Mouse (Mus musculus): ENCODE results near the gene Fthl17e. TPM values are rescaled to one million over a fixed set of nuclear protein-coding genes. Genes with fewer than 3 reads are reported as not detected.
"Not testable (repeated sequence)": the region's sequence is repeated elsewhere in the genome, so short reads cannot be mapped to it uniquely, and the experiment has no call there.

Gene Fthl17e
- not detected for total RNA-seq (2022)

DNA sequence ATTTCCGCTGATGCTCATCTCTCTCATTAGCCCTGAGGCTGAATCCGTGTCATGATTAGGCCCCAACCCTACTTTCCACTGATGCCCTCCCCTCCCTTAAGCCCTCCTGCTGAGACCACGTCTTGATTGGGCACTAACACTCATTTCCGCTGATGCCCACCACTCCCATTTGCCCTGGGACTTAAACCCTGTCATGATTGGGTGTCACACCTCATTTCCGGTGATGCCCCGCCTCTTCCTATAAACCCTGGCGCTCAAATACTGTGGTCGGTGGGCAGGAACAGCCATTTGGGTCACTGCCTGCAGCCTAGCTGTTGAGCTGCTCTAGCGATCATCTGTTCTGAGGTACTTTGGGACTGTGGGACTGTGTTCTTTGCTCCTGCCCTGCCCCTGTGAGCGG, at the start of gene Fthl17e:
Fthl17e (plus strand) TSS at position 301 of the 400 bp plus-strand sequence.
- not testable (repeated sequence) for DNase-seq (ENCODE audit: low spot score)

DNA sequence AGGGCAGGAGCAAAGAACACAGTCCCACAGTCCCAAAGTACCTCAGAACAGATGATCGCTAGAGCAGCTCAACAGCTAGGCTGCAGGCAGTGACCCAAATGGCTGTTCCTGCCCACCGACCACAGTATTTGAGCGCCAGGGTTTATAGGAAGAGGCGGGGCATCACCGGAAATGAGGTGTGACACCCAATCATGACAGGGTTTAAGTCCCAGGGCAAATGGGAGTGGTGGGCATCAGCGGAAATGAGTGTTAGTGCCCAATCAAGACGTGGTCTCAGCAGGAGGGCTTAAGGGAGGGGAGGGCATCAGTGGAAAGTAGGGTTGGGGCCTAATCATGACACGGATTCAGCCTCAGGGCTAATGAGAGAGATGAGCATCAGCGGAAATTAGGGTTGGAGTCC, 46.6 kb upstream of the Fthl17e start, which contains the start of gene Fthl17d:
Fthl17d (minus strand) TSS at position 101 of the 400 bp plus-strand sequence.
- not testable (repeated sequence) for DNase-seq (ENCODE audit: low spot score)

DNA sequence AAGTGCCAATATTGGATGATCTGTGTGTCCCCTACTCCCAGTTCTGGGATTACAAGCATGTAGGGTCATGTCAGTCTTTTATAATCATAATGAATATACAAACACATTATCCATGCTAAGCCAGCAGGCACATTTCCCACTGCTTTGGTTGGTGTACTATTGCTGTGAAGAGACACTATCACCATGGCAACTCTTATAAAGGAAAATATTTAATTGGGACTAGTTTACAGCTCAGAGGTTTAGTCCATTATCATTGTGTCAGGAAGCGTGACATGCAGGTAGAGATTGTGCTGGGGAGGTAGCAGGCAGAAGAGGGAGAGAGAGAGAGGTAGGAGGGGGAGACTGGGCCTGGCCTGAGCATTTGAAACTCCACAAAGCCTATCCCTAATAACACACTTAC, 17.2 kb upstream of the Fthl17e start:
- no peak for DNase-seq (ENCODE audit: low spot score)

DNA sequence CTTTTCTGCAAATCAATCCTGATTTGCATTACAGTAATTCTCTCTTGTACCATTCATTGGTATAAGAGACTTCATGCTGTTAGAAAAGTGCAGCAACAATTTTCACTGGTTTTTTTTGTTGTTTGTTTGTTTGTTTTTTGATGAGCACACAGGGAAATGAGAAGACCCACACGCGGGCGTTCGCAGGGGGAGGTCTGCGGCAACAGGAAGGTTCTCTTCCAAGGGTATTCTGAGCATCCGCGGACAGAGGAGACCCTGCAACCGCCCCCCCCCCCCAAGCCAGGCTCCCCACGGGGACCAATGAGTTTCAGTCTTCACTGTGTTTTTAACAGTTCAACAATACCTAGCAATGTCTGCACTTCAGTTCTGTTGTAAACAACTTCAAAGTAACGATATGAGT, 13.8 kb upstream of the Fthl17e start:
- DNase-seq (ENCODE audit: low spot score), result no peak

DNA sequence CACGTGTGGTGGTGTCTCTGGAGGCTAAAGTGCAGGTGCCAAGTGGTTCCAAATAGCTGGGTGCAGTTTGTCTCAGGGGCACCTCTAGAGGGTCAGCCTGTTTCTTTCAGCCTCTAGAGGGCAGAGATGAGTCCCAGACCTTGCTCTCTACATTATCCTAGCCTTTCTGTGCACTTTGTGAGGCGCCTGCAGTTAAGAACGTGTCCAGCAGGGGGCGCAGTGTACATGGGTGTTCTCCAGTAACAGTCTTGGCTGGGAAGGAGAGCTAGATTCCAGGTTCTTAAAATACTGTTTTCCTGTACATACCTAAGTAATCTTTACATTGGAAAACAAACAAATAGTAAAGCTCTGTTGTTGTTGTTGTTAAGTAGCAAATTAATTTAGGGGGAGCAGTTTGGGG, 8.3 kb downstream of the Fthl17e start:
- DNase-seq (ENCODE audit: low spot score), result not testable (repeated sequence)

DNA sequence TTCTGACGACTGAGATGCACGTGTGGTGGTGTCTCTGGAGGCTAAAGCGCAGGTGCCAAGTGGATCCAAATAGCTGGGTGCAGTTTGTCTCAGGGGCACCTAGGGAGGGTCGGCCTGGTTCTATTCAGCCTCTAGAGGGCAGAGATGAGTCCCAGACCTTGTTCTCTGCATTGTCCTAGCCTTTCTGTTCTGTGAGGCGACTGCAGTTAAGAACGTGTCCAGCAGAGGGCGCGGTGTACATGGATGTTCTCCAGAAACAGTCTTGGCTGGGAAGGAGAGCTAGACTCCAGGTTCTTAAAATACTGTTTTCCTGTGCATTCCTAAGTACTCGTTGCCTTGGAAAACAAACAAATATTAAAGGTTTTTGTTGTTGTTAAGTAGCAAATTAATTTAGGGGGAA, 27.7 kb downstream of the Fthl17e start:
- DNase-seq (ENCODE audit: low spot score), result peak; percentile 32

DNA sequence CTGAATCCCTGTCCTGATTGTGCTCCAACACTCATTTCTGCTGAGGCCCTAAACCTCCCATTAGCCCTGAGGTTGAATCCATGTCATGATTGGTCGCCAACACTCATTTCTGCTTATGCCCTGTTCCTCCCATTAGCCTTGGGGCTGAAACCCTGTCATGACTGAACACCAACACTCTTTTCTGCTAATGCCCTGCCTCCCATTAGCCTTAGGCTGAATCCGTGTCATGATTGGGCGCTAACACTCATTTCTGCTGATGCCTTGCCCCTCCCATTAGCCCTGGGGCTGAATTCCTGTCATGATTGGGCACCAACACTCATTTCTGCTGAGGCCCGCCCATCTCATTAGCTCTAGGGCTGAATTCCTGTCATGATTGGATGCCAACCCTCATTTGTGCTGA, 28.8 kb downstream of the Fthl17e start:
- no peak for DNase-seq (ENCODE audit: low spot score)

DNA sequence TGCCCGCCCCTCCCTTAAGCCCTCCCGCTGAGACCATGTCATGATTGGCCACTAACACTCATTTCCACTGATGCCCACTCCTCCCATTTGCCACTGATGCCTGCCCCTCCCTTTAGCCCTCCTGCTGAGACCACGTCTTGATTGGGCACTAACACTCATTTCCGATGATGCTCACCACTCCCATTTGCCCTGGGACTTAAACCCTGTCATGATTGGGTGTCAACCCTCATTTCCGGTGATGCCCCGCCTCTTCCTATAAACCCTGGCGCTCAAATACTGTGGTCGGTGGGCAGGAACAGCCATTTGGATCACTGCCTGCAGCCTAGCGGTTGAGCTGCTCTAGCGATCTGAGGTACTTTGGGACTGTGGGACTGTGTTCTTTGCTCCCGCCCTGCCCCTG, 29.4 kb downstream of the Fthl17e start, which contains the start of gene Fthl17f:
Fthl17f (plus strand) TSS at position 301 of the 400 bp plus-strand sequence.
- not testable (repeated sequence) for DNase-seq (ENCODE audit: low spot score)

DNA sequence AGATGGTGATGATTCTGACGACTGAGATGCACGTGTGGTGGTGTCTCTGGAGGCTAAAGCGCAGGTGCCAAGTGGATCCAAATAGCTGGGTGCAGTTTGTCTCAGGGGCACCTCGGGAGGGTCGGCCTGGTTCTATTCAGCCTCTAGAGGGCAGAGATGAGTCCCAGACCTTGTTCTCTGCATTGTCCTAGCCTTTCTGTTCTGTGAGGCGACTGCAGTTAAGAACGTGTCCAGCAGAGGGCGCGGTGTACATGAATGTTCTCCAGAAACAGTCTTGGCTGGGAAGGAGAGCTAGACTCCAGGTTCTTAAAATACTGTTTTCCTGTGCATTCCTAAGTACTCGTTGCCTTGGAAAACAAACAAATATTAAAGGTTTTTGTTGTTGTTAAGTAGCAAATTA, 44.4 kb downstream of the Fthl17e start:
- DNase-seq (ENCODE audit: low spot score), result peak; percentile 53

Other genes starting within 250 kb of the Fthl17e start
- not detected for gene Ssxb5, start 229.8 kb upstream of the Fthl17e start, total RNA-seq (2022)
- not detected for gene Gm6592, start 189.5 kb upstream of the Fthl17e start, total RNA-seq (2022)
- not detected for gene Gm5751, start 159.2 kb upstream of the Fthl17e start, total RNA-seq (2022)
- gene B630019K06Rik, start 141.1 kb upstream of the Fthl17e start, total RNA-seq (2022), result 1 to 10 TPM in 3 of 4 experiments, under 1 TPM in 1; 0.80 to 1.2 (median 1.0) TPM
- gene Fthl17b, start 70.5 kb upstream of the Fthl17e start, total RNA-seq (2022), result not detected
- gene Fthl17c, start 56.9 kb upstream of the Fthl17e start, total RNA-seq (2022), result not detected
- not detected for gene Fthl17d, start 46.7 kb upstream of the Fthl17e start, total RNA-seq (2022)
- not detected for gene Fthl17f, start 29.5 kb downstream of the Fthl17e start, total RNA-seq (2022)
- gene 4930402K13Rik, start 71.1 kb downstream of the Fthl17e start, total RNA-seq (2022), result not detected
- gene Lancl3, start 166.4 kb downstream of the Fthl17e start, total RNA-seq (2022), result 1 to 10 TPM; 2.7 to 6.0 (median 5.0) TPM
- gene Gm14862, start 223.4 kb downstream of the Fthl17e start, total RNA-seq (2022), result not detected
- 1 to 10 TPM; 5.1 to 9.8 (median 8.1) TPM for gene Xk, start 239.3 kb downstream of the Fthl17e start, total RNA-seq (2022)